Mouse (Mus musculus) heart, postnatal 0 days (tissue): Measurements from ENCODE around the gene Pdzd2.

ENCODE experiments used
- CTCF ChIP-seq: IDR thresholded peaks from 2 replicates; pipeline ENCODE4 v1.5.1; 2016; ENCODE audit warnings: antibody characterized with exemption, control low read depth, low read depth
- EP300 ChIP-seq: IDR thresholded peaks from 2 replicates; pipeline ENCODE4 v1.6.1; 2016; ENCODE audit warnings: antibody characterized with exemption, low read depth

- no peak for TF ChIP-seq EP300
- no peak for TF ChIP-seq CTCF
These were observed 103.3 kb downstream of the Pdzd2 start for GRCm38 (mm10) chr15:12636386-12636785.
